Mouse (Mus musculus) erythroblast, embryonic 14.5 days (primary cell): ENCODE data around the gene Arhgdia. TPM values are rescaled to one million over a fixed set of nuclear protein-coding genes. Genes with fewer than 3 reads are reported as not detected.

ENCODE experiments used
- H3K27me3 ChIP-seq: 2 replicates; pipeline ENCODE4 v1.6.1; 2012; ENCODE audit warnings: inconsistent platforms; ENCODE audit not compliant: control insufficient read depth
- H3K36me3 ChIP-seq: 2 replicates; pipeline ENCODE4 v1.6.1; 2012; ENCODE audit warnings: mild to moderate bottlenecking, inconsistent platforms; ENCODE audit not compliant: control insufficient read depth
- H3K4me1 ChIP-seq: 2 replicates; pipeline ENCODE4 v1.6.1; 2012; ENCODE audit warnings: inconsistent platforms; ENCODE audit not compliant: control insufficient read depth
- H3K4me3 ChIP-seq: replicated peaks from 2 replicates; pipeline ENCODE3; 2012; ENCODE audit warnings: moderate library complexity, mild to moderate bottlenecking, inconsistent platforms
- H3K9me3 ChIP-seq: 2 replicates; pipeline ENCODE4 v1.6.1; 2012; ENCODE audit warnings: low read length, inconsistent platforms, mixed read lengths; ENCODE audit not compliant: control insufficient read depth
- GATA1 ChIP-seq: IDR thresholded peaks from 2 replicates; pipeline ENCODE4 v1.6.1; 2012; ENCODE audit warnings: low read length, inconsistent platforms, mixed read lengths
- TAL1 ChIP-seq: IDR thresholded peaks from 3 replicates; pipeline ENCODE4 v1.6.1; 2012; ENCODE audit warnings: low read length, inconsistent platforms, mixed read lengths
- polyA plus RNA-seq: library from polyadenylated mRNA; stranded (reverse); fragments of >175 nt; gene quantifications from 2 replicates; pipeline ENCODE4 v1.2.3, GENCODE M21; 2012

Arhgdia gene
- polyA plus RNA-seq, 1 experiment: 52.3 TPM

- peaks cover 2% of the 10 kb centered on the region; the same call in 1 of the 2 replicates for H3K36me3 ChIP-seq
- H3K27me3 ChIP-seq: peaks cover 55% of the 10 kb centered on the region
- H3K9me3 ChIP-seq: peaks cover 9% of the 10 kb centered on the region; the same call in 1 of the 2 replicates
- no peak overlapping the region for H3K4me3 ChIP-seq
- H3K4me1 ChIP-seq: peaks cover 12% of the 10 kb centered on the region
- no peak for TF ChIP-seq GATA1
- TF ChIP-seq TAL1: no peak
Observed at GRCm38 (mm10) chr11:120535145-120535544, 46.3 kb downstream of the Arhgdia start.

GRCm38 (mm10) chr11:120534093-120534492, 47.3 kb downstream of the Arhgdia start:
- TF ChIP-seq TAL1: no peak
- no peak for TF ChIP-seq GATA1
- Histone ChIP-seq H3K4me1 (peaks cover 6% of the 10 kb centered on the region), H3K9me3 (peaks cover 9% of the 10 kb centered on the region; the same call in 1 of the 2 replicates), H3K36me3 (peaks cover 2% of the 10 kb centered on the region; the same call in 1 of the 2 replicates), H3K4me3 (no peak overlapping the region), H3K27me3 (peaks cover 66% of the 10 kb centered on the region)

GRCm38 (mm10) chr11:120531646-120532045, 49.8 kb downstream of the Arhgdia start:
- TF ChIP-seq TAL1 (no peak), GATA1 (no peak)
- Histone ChIP-seq H3K27me3 (peaks cover 84% of the 10 kb centered on the region), H3K9me3 (peaks cover 9% of the 10 kb centered on the region; the same call in 1 of the 2 replicates), H3K36me3 (peaks cover 2% of the 10 kb centered on the region; the same call in 1 of the 2 replicates), H3K4me3 (no peak overlapping the region), H3K4me1 (peaks cover 10% of the 10 kb centered on the region)

GRCm38 (mm10) chr11:120530085-120530964, 51.1 kb downstream of the Arhgdia start, which contains the start of gene Gcgr:
Gene Gcgr, plus strand, starts transcription at chr11:120530699.
- Histone ChIP-seq H3K4me1 (peaks cover 10% of the 10 kb centered on the region), H3K9me3 (peaks cover 9% of the 10 kb centered on the region; the same call in 1 of the 2 replicates), H3K4me3 (peak within 1 kb of the TSS; percentile 50), H3K27me3 (peaks cover 81% of the 10 kb centered on the region), H3K36me3 (no peaks in the 10 kb centered on the region; the same call in 1 of the 2 replicates)
- TF ChIP-seq GATA1 (no peak), TAL1 (no peak)

- Histone ChIP-seq H3K36me3 (no peaks in the 10 kb centered on the region), H3K9me3 (peaks cover 9% of the 10 kb centered on the region; the same call in 1 of the 2 replicates), H3K27me3 (peaks cover 66% of the 10 kb centered on the region), H3K4me3 (no peak overlapping the region), H3K4me1 (peaks cover 10% of the 10 kb centered on the region)
- no peak for TF ChIP-seq TAL1
- TF ChIP-seq GATA1: no peak
Observed at GRCm38 (mm10) chr11:120528903-120529302, 52.5 kb downstream of the Arhgdia start.

Other genes with a start within 250 kb of the Arhgdia start
- gene Actg1, start 233.1 kb downstream of the Arhgdia start, polyA plus RNA-seq: 9.0 TPM in 2 replicates
- gene Fscn2, start 220.1 kb downstream of the Arhgdia start, polyA plus RNA-seq: not detected in 2 replicates
- 1.2 and 2.2 TPM in 2 replicates for gene Faap100, start 202.9 kb downstream of the Arhgdia start, polyA plus RNA-seq
- 8.8 and 9.3 TPM in 2 replicates for gene Nploc4, start 143.9 kb downstream of the Arhgdia start, polyA plus RNA-seq
- not detected in 2 replicates for gene Tspan10, start 139.0 kb downstream of the Arhgdia start, polyA plus RNA-seq
- not detected in 2 replicates for gene Pde6g, start 128.1 kb downstream of the Arhgdia start, polyA plus RNA-seq
- gene Oxld1, start 123.6 kb downstream of the Arhgdia start, polyA plus RNA-seq: 0.41 and 0.65 TPM in 2 replicates
- gene Ccdc137, start 123.5 kb downstream of the Arhgdia start, polyA plus RNA-seq: 0.75 and 1.4 TPM in 2 replicates
- gene Arl16, start 114.0 kb downstream of the Arhgdia start, polyA plus RNA-seq: 2.6 and 4.9 TPM in 2 replicates
- gene Mrpl12, start 97.0 kb downstream of the Arhgdia start, polyA plus RNA-seq: 14.6 and 16.8 TPM in 2 replicates
- gene Slc25a10, start 89.8 kb downstream of the Arhgdia start, polyA plus RNA-seq: 5.5 and 6.6 TPM in 2 replicates
- 0.03 TPM in 1 of 2 replicates, not detected in the other for gene Gcgr, start 50.9 kb downstream of the Arhgdia start, polyA plus RNA-seq
- 4.1 and 5.7 TPM in 2 replicates for gene Mcrip1, start 31.9 kb downstream of the Arhgdia start, polyA plus RNA-seq
- 0.05 TPM in 1 of 2 replicates, not detected in the other for gene Ppp1r27, start 30.5 kb downstream of the Arhgdia start, polyA plus RNA-seq
- 23.2 and 24.6 TPM in 2 replicates for gene P4hb, start 8.4 kb downstream of the Arhgdia start, polyA plus RNA-seq
- 56.7 and 59.1 TPM in 2 replicates for gene Alyref, start 16.7 kb upstream of the Arhgdia start, polyA plus RNA-seq
- gene Anapc11, start 16.8 kb upstream of the Arhgdia start, polyA plus RNA-seq: 12.9 and 19.1 TPM in 2 replicates
- gene Npb, start 26.9 kb upstream of the Arhgdia start, polyA plus RNA-seq: 0.46 TPM in 1 of 2 replicates, not detected in the other
- gene Pcyt2, start 36.3 kb upstream of the Arhgdia start, polyA plus RNA-seq: 9.6 and 12.2 TPM in 2 replicates
- gene Sirt7, start 43.6 kb upstream of the Arhgdia start, polyA plus RNA-seq: 19.3 and 22.9 TPM in 2 replicates
- gene Mafg, start 52.0 kb upstream of the Arhgdia start, polyA plus RNA-seq: 18.3 and 20.4 TPM in 2 replicates
- gene Pycr1, start 62.1 kb upstream of the Arhgdia start, polyA plus RNA-seq: 0.03 and 0.06 TPM in 2 replicates
- not detected in 2 replicates for gene Myadml2, start 66.5 kb upstream of the Arhgdia start, polyA plus RNA-seq
- gene Notum, start 79.6 kb upstream of the Arhgdia start, polyA plus RNA-seq: 0.02 TPM in 1 of 2 replicates, not detected in the other
- gene Aspscr1, start 91.3 kb upstream of the Arhgdia start, polyA plus RNA-seq: 50.9 and 60.7 TPM in 2 replicates
- gene Cenpx, start 132.1 kb upstream of the Arhgdia start, polyA plus RNA-seq: 5.2 and 14.7 TPM in 2 replicates
- gene Lrrc45, start 132.3 kb upstream of the Arhgdia start, polyA plus RNA-seq: 1.4 and 1.5 TPM in 2 replicates
- 0.08 and 0.41 TPM in 2 replicates for gene Rac3, start 139.8 kb upstream of the Arhgdia start, polyA plus RNA-seq
- 0.66 and 1.3 TPM in 2 replicates for gene Dcxr, start 145.7 kb upstream of the Arhgdia start, polyA plus RNA-seq
- not detected in 2 replicates for gene Cbr2, start 150.5 kb upstream of the Arhgdia start, polyA plus RNA-seq
- 20.5 and 21.4 TPM in 2 replicates for gene Hmga1b, start 181.2 kb upstream of the Arhgdia start, polyA plus RNA-seq
- 3.1 and 4.6 TPM in 2 replicates for gene Rfng, start 202.6 kb upstream of the Arhgdia start, polyA plus RNA-seq
- 2.4 and 3.1 TPM in 2 replicates for gene Gps1, start 202.6 kb upstream of the Arhgdia start, polyA plus RNA-seq
- 14.2 and 21.1 TPM in 2 replicates for gene Dus1l, start 214.8 kb upstream of the Arhgdia start, polyA plus RNA-seq
- gene Fasn, start 242.9 kb upstream of the Arhgdia start, polyA plus RNA-seq: 4.6 and 5.0 TPM in 2 replicates